9 mouse cellular contexts compared by ENCODE assay signal in the genomic region with DNA sequence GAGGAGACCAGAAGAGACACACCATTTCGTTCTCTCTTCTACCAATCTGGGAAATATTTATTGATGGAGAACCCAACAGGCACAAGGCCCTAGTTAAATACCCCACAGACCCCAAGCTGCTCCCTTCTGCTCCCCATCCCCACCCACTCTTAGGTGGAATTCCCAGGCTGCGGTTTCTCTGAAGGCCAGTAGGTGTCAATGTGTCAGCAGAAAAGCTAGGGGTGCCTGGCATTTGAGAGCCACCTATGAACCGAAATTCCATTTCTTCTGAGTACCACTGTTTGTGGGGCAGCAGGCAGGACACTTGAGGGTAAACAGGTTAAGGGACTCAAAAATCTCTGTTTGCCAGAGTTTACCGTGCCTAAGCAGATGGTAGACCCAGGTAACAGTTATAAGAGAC. TPM values are rescaled to one million over a fixed set of nuclear protein-coding genes. Genes with fewer than 3 reads are reported as not detected.
A peak's percentile ranks its signal among the peaks of the same experiment; 100 is the strongest.
DNase-seq lines count a peak whose midpoint lies in the region; ATAC-seq lines count a peak whose summit lies in the region.
"Had no signal": no experiment of that assay in that cellular context is flagged by ENCODE, and none has a peak within 500 bp of the region (broad histone marks: within the 10 kb centered on the region; RNA-seq: fewer than 3 reads in every experiment).

No protein-coding gene starts in this region.

- H3K9ac ChIP-seq in heart, embryonic 11.5 days (ENCODE audit: low read depth, low read length), result no peak overlapping the region
- H3K9ac ChIP-seq: embryonic facial prominence, embryonic 12.5 days had no signal

- H3K36me3 ChIP-seq in heart, embryonic 10.5 days, result no peaks in the 10 kb centered on the region
- no peaks in the 10 kb centered on the region for H3K36me3 ChIP-seq in heart, embryonic 11.5 days (ENCODE audit: control insufficient read depth, insufficient read depth, low read length)
- H3K36me3 ChIP-seq: embryonic facial prominence, embryonic 12.5 days had no signal

- H3K9me3 ChIP-seq in heart, embryonic 10.5 days, result no peaks in the 10 kb centered on the region
- H3K9me3 ChIP-seq in heart, embryonic 11.5 days (replicated peaks; ENCODE audit: control insufficient read depth, low read length), result no peaks in the 10 kb centered on the region
- H3K9me3 ChIP-seq: embryonic facial prominence, embryonic 12.5 days had no signal

- H3K27ac ChIP-seq in heart, embryonic 10.5 days, result 0 out of 2 replicates have a peak overlapping the region, but pooled peaks have one; percentile 16
- no peak overlapping the region for H3K27ac ChIP-seq in heart, embryonic 11.5 days (ENCODE audit: low read depth, low read length)
- H3K27ac ChIP-seq: embryonic facial prominence, embryonic 12.5 days had no signal

- H3K27me3 ChIP-seq in heart, embryonic 10.5 days (ENCODE audit: insufficient read depth, poor library complexity, severe bottlenecking), result no peaks in the 10 kb centered on the region
- no peaks in the 10 kb centered on the region for H3K27me3 ChIP-seq in heart, embryonic 11.5 days (ENCODE audit: control insufficient read depth, insufficient read depth, low read length)
- H3K27me3 ChIP-seq: embryonic facial prominence, embryonic 12.5 days had no signal

- no peak for ATAC-seq in heart, embryonic 11.5 days (replicated peaks; ENCODE audit: insufficient number of reproducible peaks, low FRiP score, low TSS enrichment)

- 30% methylated on average over 4 of the region's 4 CpGs for WGBS in heart, embryonic 10.5 days
- 34% methylated on average over 4 of the region's 4 CpGs for WGBS in heart, embryonic 11.5 days (ENCODE audit: insufficient replicate concordance)

- DNase-seq in heart, embryonic 10.5 days (ENCODE audit: low spot score), result no peak
- peak; percentile 12 for DNase-seq in right cerebral cortex, adult 18-20 months
- no peak for DNase-seq in right cerebral cortex, postnatal 4 days
- DNase-seq in cerebellum, postnatal 25 days, result peak; percentile 57 to 68
- DNase-seq in right cerebral cortex, postnatal 14 days, result peak; percentile 26
- DNase-seq in spleen, postnatal 4 days (ENCODE audit: low spot score in 2 of 2), result no peak
- DNase-seq in spleen, adult 12 weeks (ENCODE audit: low spot score), result no peak

- peaks cover 60% of the 10 kb centered on the region for H3K4me1 ChIP-seq in heart, embryonic 10.5 days
- peaks cover 32% of the 10 kb centered on the region for H3K4me1 ChIP-seq in heart, embryonic 11.5 days (ENCODE audit: control insufficient read depth, insufficient read depth, low read length)

- no peak overlapping the region for H3K4me3 ChIP-seq in heart, embryonic 10.5 days
- H3K4me3 ChIP-seq in heart, embryonic 11.5 days (ENCODE audit: low read depth, low read length), result no peak overlapping the region
- H3K4me3 ChIP-seq: embryonic facial prominence, embryonic 12.5 days had no signal

- no peak overlapping the region for H3K4me2 ChIP-seq in heart, embryonic 11.5 days
- H3K4me2 ChIP-seq: embryonic facial prominence, embryonic 12.5 days had no signal

RNA-seq across cellular contexts. Expression of a gene that starts 2.2 kb away (rescaled TPM):
- polyA plus RNA-seq in heart, embryonic 10.5 days (2016; fragmentation: Nextera tagmentation; extraction: Ambion mirVana), result 0.18 TPM in 1 of 2 replicates, not detected in the other
- not detected in 2 replicates for polyA plus RNA-seq in heart, embryonic 11.5 days (2014; fragmentation: Nextera tagmentation; extraction: Ambion mirVana)

Comparison
In these comparisons a context has a peak if more than half of its experiments do, and no peak if none do; other contexts are left out.
1. DNase-seq: peak in right cerebral cortex, adult 18-20 months (single experiment), cerebellum, postnatal 25 days (2 of 2) and right cerebral cortex, postnatal 14 days (single experiment); none in heart, embryonic 10.5 days (single experiment), right cerebral cortex, postnatal 4 days (single experiment), spleen, postnatal 4 days (0 of 2) and spleen, adult 12 weeks (single experiment).